Mouse (Mus musculus): ENCODE data around the gene Rfc2. TPM values are rescaled to one million over a fixed set of nuclear protein-coding genes. Genes with fewer than 3 reads are reported as not detected.

Gene Rfc2
- 124 and 128 TPM in 2 replicates for polyA plus RNA-seq (2012; rRNA removed)

DNA sequence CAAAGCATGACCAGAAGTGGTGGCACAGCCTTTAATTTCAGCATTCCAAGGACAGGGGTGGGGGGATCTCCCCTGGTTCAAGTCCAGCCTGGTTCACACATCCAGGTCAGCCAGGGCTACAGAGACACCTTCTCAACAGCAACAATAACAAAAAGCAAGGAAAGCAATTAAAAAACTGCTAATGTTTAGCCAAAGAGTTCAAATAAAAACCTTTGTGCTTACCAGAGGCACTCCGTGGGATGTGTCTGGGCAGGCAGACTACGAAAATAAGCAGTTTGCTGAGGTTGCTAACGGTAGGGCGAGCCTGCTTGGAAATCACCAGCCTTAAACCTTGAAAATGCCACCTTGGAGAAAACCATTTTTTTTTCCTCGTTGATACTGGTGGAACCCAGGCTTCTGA is at the start of gene Rfc2:
TSS of gene Rfc2 (plus strand) at position 221 of the 400 bp plus-strand sequence.
- H3K27ac ChIP-seq (ENCODE audit: insufficient read depth, low read length): no peak within 1 kb of the TSS
- TF ChIP-seq CTCF (IDR thresholded peaks at IDR 0.05; ENCODE audit: extremely low read depth, insufficient read depth, low read length) (no peak), POLR2A (IDR thresholded peaks at IDR 0.05; ENCODE audit: extremely low read depth, insufficient read depth, low read length) (no peak)
- no peak within 1 kb of the TSS for H3K4me3 ChIP-seq (ENCODE audit: insufficient read depth, low read length)
- H3K4me1 ChIP-seq (ENCODE audit: control insufficient read depth, insufficient read depth, low read length): no peaks in the 10 kb centered on the region

DNA sequence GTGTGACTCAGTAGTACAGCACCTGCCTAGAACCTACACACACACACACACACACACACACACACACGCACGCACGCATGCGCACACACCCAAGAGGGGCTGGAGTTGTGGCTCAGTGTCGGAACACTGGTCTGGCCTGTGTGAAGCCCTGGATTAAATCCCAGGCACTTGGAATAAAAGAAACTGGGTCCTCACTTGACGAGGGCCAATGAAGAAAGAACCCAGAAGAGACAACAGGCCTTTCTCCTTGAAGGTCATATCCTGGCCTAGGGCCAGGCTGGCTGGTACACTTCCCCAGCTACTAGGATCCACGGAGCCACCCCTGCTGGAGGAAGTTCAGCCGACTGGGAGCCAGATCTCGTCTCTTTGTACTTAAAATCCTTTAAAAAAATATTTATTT is 49.6 kb upstream of the Rfc2 start:
- H3K4me1 ChIP-seq (ENCODE audit: control insufficient read depth, insufficient read depth, low read length): peaks cover 5% of the 10 kb centered on the region
- no peak overlapping the region for H3K4me3 ChIP-seq (ENCODE audit: insufficient read depth, low read length)
- no peak for TF ChIP-seq POLR2A (IDR thresholded peaks at IDR 0.05; ENCODE audit: extremely low read depth, insufficient read depth, low read length)
- TF ChIP-seq CTCF (IDR thresholded peaks at IDR 0.05; ENCODE audit: extremely low read depth, insufficient read depth, low read length): no peak
- no peak overlapping the region for H3K27ac ChIP-seq (ENCODE audit: insufficient read depth, low read length)

GRCm38 (mm10) chr5:134532417-134532816 is 48.7 kb upstream of the Rfc2 start:
- H3K27ac ChIP-seq (ENCODE audit: insufficient read depth, low read length): no peak overlapping the region
- H3K4me3 ChIP-seq (ENCODE audit: insufficient read depth, low read length): no peak overlapping the region
- H3K4me1 ChIP-seq (ENCODE audit: control insufficient read depth, insufficient read depth, low read length): peaks cover 5% of the 10 kb centered on the region
- TF ChIP-seq CTCF (IDR thresholded peaks at IDR 0.05; ENCODE audit: extremely low read depth, insufficient read depth, low read length) (no peak), POLR2A (IDR thresholded peaks at IDR 0.05; ENCODE audit: extremely low read depth, insufficient read depth, low read length) (no peak)

DNA sequence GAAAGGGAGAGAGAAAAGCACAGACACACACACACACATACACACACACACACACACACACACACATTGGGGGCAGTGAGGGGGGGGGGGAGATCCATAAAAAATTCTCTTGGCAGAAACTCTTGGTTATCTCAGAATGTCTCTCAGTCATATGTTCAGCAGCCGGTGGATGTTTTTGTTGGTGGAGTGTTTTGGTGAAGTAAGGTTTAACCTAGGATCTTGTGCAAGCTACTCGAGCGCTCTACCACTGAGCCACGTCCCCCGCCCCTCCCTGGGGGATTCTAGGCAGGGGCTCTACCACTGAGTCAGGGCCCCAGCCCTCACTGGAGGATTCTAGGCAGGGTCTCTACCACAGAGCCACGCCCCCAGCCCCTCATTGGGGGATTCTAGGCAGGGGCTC is 45.1 kb upstream of the Rfc2 start:
- no peak for TF ChIP-seq POLR2A (IDR thresholded peaks at IDR 0.05; ENCODE audit: extremely low read depth, insufficient read depth, low read length)
- TF ChIP-seq CTCF (IDR thresholded peaks at IDR 0.05; ENCODE audit: extremely low read depth, insufficient read depth, low read length): no peak
- no peak overlapping the region for H3K4me3 ChIP-seq (ENCODE audit: insufficient read depth, low read length)
- H3K27ac ChIP-seq (ENCODE audit: insufficient read depth, low read length): no peak overlapping the region
- peaks cover 8% of the 10 kb centered on the region for H3K4me1 ChIP-seq (ENCODE audit: control insufficient read depth, insufficient read depth, low read length)

DNA sequence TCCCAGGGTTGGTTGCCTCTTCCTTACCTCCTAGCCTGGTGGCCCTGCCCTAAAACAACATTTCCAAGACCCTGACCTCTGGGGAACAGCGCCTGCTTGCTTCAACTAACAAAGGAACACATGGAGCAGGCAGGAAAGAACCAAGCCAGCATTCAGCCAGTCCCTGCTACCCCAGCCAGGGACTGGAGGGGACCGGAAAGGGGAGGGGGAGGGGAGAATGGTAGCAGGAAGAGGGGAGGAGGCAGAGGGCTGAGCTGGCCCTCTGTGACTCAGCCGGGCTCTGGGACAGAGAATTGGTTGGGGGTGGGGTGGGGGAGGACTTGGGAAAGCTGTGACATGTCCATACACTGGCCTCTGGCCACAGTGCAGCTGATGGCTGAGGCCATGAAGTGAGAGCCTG is 41.3 kb upstream of the Rfc2 start:
- Histone ChIP-seq H3K4me3 (ENCODE audit: insufficient read depth, low read length) (no peak overlapping the region), H3K4me1 (ENCODE audit: control insufficient read depth, insufficient read depth, low read length) (peaks cover 15% of the 10 kb centered on the region), H3K27ac (ENCODE audit: insufficient read depth, low read length) (peak overlapping the region; percentile 53; the same call in 1 of the 2 replicates)
- TF ChIP-seq POLR2A (IDR thresholded peaks at IDR 0.05; ENCODE audit: extremely low read depth, insufficient read depth, low read length) (no peak), CTCF (IDR thresholded peaks at IDR 0.05; ENCODE audit: extremely low read depth, insufficient read depth, low read length) (no peak)

- no peak overlapping the region for H3K4me3 ChIP-seq (ENCODE audit: insufficient read depth, low read length)
- no peak for TF ChIP-seq CTCF (IDR thresholded peaks at IDR 0.05; ENCODE audit: extremely low read depth, insufficient read depth, low read length)
- TF ChIP-seq POLR2A (IDR thresholded peaks at IDR 0.05; ENCODE audit: extremely low read depth, insufficient read depth, low read length): no peak
- H3K27ac ChIP-seq (ENCODE audit: insufficient read depth, low read length): no peak overlapping the region
- H3K4me1 ChIP-seq (ENCODE audit: control insufficient read depth, insufficient read depth, low read length): peaks cover 19% of the 10 kb centered on the region
Observed at GRCm38 (mm10) chr5:134540881-134541280, 40.3 kb upstream of the Rfc2 start.

GRCm38 (mm10) chr5:134541640-134542039 is 39.5 kb upstream of the Rfc2 start:
- Histone ChIP-seq H3K27ac (ENCODE audit: insufficient read depth, low read length) (no peak overlapping the region), H3K4me3 (ENCODE audit: insufficient read depth, low read length) (no peak overlapping the region), H3K4me1 (ENCODE audit: control insufficient read depth, insufficient read depth, low read length) (peaks cover 21% of the 10 kb centered on the region)
- TF ChIP-seq CTCF (IDR thresholded peaks at IDR 0.05; ENCODE audit: extremely low read depth, insufficient read depth, low read length) (no peak), POLR2A (IDR thresholded peaks at IDR 0.05; ENCODE audit: extremely low read depth, insufficient read depth, low read length) (no peak)

- H3K27ac ChIP-seq (ENCODE audit: insufficient read depth, low read length): peak overlapping the region; percentile 27
- TF ChIP-seq CTCF (IDR thresholded peaks at IDR 0.05; ENCODE audit: extremely low read depth, insufficient read depth, low read length): no peak
- 0 out of 2 replicates have a peak, but pooled peaks have one; percentile 18 for TF ChIP-seq POLR2A (IDR thresholded peaks at IDR 0.05; ENCODE audit: extremely low read depth, insufficient read depth, low read length)
- H3K4me3 ChIP-seq (ENCODE audit: insufficient read depth, low read length): no peak overlapping the region
- peaks cover 31% of the 10 kb centered on the region for H3K4me1 ChIP-seq (ENCODE audit: control insufficient read depth, insufficient read depth, low read length)
Observed at GRCm38 (mm10) chr5:134544516-134545241, 36.5 kb upstream of the Rfc2 start.

DNA sequence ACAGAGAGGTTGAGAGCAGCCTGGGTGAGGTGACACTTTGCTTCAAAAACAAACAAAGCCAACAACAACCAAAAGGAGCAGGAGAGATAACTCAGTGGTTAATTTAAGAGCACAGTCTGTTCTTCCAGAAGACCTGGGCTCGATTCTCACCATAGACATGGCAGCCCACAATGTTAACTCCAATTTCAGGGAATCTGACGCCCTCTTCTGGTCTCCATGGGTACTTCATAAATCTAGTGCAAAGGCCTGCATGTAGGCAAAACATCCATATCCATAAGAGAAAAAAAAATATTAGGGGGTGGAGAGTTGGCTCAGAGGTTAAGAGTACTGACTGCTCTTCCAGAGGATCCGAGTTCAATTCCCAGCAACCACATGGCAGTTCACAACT is 35.9 kb upstream of the Rfc2 start:
- TF ChIP-seq CTCF (IDR thresholded peaks at IDR 0.05; ENCODE audit: extremely low read depth, insufficient read depth, low read length) (peak; percentile 26), POLR2A (IDR thresholded peaks at IDR 0.05; ENCODE audit: extremely low read depth, insufficient read depth, low read length) (no peak)
- peaks cover 27% of the 10 kb centered on the region for H3K4me1 ChIP-seq (ENCODE audit: control insufficient read depth, insufficient read depth, low read length)
- no peak overlapping the region for H3K27ac ChIP-seq (ENCODE audit: insufficient read depth, low read length)
- H3K4me3 ChIP-seq (ENCODE audit: insufficient read depth, low read length): no peak overlapping the region

- H3K27ac ChIP-seq (ENCODE audit: insufficient read depth, low read length): peak overlapping the region; percentile 38; the same call in 1 of the 2 replicates
- no peak for TF ChIP-seq CTCF (IDR thresholded peaks at IDR 0.05; ENCODE audit: extremely low read depth, insufficient read depth, low read length)
- TF ChIP-seq POLR2A (IDR thresholded peaks at IDR 0.05; ENCODE audit: extremely low read depth, insufficient read depth, low read length): no peak
- peaks cover 25% of the 10 kb centered on the region for H3K4me1 ChIP-seq (ENCODE audit: control insufficient read depth, insufficient read depth, low read length)
- peak overlapping the region; percentile 4; the same call in 1 of the 2 replicates for H3K4me3 ChIP-seq (ENCODE audit: insufficient read depth, low read length)
Observed at GRCm38 (mm10) chr5:134546790-134547189, 34.4 kb upstream of the Rfc2 start.

All from cortical plate, adult 2 months (tissue).